Mouse (Mus musculus): ENCODE data around the gene Olfr628. TPM values are rescaled to one million over a fixed set of nuclear protein-coding genes. Genes with fewer than 3 reads are reported as not detected.
"Not testable (repeated sequence)": the region's sequence is repeated elsewhere in the genome, so short reads cannot be mapped to it uniquely, and the experiment has no call there.

The Olfr628 gene
- total and polyA plus RNA-seq, 3 experiments = not detected

DNA sequence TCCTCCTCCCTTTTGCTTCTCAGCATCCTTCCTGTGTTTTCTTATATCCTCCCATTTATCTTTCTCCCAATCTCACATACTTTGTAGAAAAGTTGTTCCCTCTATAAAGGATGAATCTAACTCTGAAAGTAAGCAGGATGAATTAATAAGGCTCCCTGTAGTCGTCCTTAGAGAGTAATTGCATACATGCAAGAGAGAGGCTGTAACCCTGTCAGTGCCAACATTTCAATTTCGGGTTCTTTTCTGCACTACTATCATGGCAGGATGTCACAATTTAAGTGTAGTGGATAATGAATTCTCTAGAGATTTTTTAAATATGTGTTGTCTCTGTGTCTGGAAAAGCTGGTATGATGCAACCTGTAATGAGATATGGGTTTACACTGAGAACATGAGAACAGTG lies 27.1 kb downstream of the Olfr628 start, which contains the start of gene Olfr630:
Gene Olfr630, minus strand, starts transcription at position 101 of the 400 bp plus-strand sequence.
- H3K27ac ChIP-seq (ENCODE audit: control insufficient read depth, low read depth, low read length) = no peak within 1 kb of the TSS
- TF ChIP-seq RCOR1 (IDR thresholded peaks at IDR 0.05; ENCODE audit: low read depth, low read length) (no peak), NRF1 (IDR thresholded peaks at IDR 0.05; ENCODE audit: insufficient read depth, low read depth, low read length, poor library complexity, severe bottlenecking) (no peak), ZKSCAN1 (IDR thresholded peaks at IDR 0.05; ENCODE audit: low read depth, low read length) (no peak), CTCF (IDR thresholded peaks at IDR 0.05 in 2 of 3, conservative IDR thresholded peaks at IDR 0.05 in 1 of 3; ENCODE audit: control insufficient read depth in 1 of 3, insufficient read depth in 1 of 3, low read depth in 2 of 3, low read length in 3 of 3, poor library complexity in 1 of 3, severe bottlenecking in 1 of 3) (no peak)
- no peak for DNase-seq (ENCODE audit: low read depth, low spot score)
- H3K79me2 ChIP-seq (ENCODE audit: control insufficient read depth, insufficient read depth, low read length, poor library complexity) = no peaks in the 10 kb centered on the region
- H3K27me3 ChIP-seq (ENCODE audit: control insufficient read depth in 1 of 2, insufficient read depth in 2 of 2, low read length in 2 of 2) = peaks cover 0 to 2% of the 10 kb centered on the region in 2 experiments; a peak in 1 of 4 replicates
- no peaks in the 10 kb centered on the region for H3K36me3 ChIP-seq (ENCODE audit: control insufficient read depth in 1 of 2, insufficient read depth in 2 of 2, low read length in 2 of 2)
- H3K4me1 ChIP-seq (ENCODE audit: control insufficient read depth in 1 of 2, insufficient read depth in 2 of 2, low read length in 2 of 2) = no peaks in the 10 kb centered on the region
- no peak within 1 kb of the TSS for H3K9ac ChIP-seq (ENCODE audit: control insufficient read depth, low read depth, low read length, poor library complexity, severe bottlenecking)
- H3K4me3 ChIP-seq (ENCODE audit: control insufficient read depth in 1 of 2, insufficient read depth in 1 of 2, low read depth in 2 of 2, low read length in 2 of 2) = no peak within 1 kb of the TSS
- no peaks in the 10 kb centered on the region for H3K9me3 ChIP-seq (replicated peaks; ENCODE audit: insufficient read depth, low read length)

DNA sequence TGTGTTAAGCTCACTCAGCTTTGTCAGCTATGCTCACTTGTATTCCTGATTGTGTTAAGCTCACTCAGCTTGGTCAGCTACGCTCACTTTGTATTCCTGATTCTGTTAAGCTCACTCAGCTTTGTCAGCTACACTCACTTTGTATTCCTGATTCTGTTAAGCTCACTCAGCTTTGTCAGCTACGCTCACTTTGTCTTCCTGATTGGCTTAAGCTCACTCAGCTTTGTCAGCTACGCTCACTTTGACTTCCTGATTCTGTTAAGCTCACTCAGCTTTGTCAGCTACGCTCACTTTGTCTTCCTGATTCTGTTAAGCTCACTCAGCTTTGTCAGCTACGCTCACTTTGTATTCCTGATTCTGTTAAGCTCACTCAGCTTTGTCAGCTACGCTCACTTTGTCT lies 32.0 kb downstream of the Olfr628 start:
- H3K9ac ChIP-seq (ENCODE audit: control insufficient read depth, low read depth, low read length, poor library complexity, severe bottlenecking); H3K4me3 ChIP-seq (ENCODE audit: control insufficient read depth in 1 of 2, insufficient read depth in 1 of 2, low read depth in 2 of 2, low read length in 2 of 2); H3K36me3 ChIP-seq (ENCODE audit: control insufficient read depth in 1 of 2, insufficient read depth in 2 of 2, low read length in 2 of 2); H3K9me3 ChIP-seq (replicated peaks; ENCODE audit: insufficient read depth, low read length); H3K27me3 ChIP-seq (ENCODE audit: control insufficient read depth in 1 of 2, insufficient read depth in 2 of 2, low read length in 2 of 2); H3K79me2 ChIP-seq (ENCODE audit: control insufficient read depth, insufficient read depth, low read length, poor library complexity); H3K27ac ChIP-seq (ENCODE audit: control insufficient read depth, low read depth, low read length); DNase-seq (ENCODE audit: low read depth, low spot score); H3K4me1 ChIP-seq (ENCODE audit: control insufficient read depth in 1 of 2, insufficient read depth in 2 of 2, low read length in 2 of 2): not testable (repeated sequence)

DNA sequence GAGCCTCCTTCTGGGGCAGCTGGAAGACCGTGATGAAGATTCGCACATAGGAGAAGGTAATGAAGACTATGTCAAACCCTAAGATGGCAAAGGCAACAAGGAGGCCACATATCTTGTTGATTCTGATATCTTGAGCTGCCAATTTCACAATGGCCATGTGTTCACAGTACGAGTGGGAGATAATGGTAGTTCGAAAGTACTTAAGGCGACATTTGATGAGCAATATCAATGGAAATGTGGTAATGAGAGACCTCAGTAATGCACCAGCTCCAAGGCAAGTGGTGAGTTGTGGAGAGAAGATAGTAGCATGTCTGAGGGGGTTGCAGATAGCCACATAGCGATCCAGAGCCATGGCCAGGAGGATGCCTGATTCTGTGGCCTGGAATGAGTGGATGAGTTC lies 37.5 kb downstream of the Olfr628 start:
- not testable (repeated sequence) for H3K9ac ChIP-seq (ENCODE audit: control insufficient read depth, low read depth, low read length, poor library complexity, severe bottlenecking); H3K4me3 ChIP-seq (ENCODE audit: control insufficient read depth in 1 of 2, insufficient read depth in 1 of 2, low read depth in 2 of 2, low read length in 2 of 2); H3K27me3 ChIP-seq (ENCODE audit: control insufficient read depth in 1 of 2, insufficient read depth in 2 of 2, low read length in 2 of 2); H3K36me3 ChIP-seq (ENCODE audit: control insufficient read depth in 1 of 2, insufficient read depth in 2 of 2, low read length in 2 of 2); H3K4me1 ChIP-seq (ENCODE audit: control insufficient read depth in 1 of 2, insufficient read depth in 2 of 2, low read length in 2 of 2); DNase-seq (ENCODE audit: low read depth, low spot score); H3K27ac ChIP-seq (ENCODE audit: control insufficient read depth, low read depth, low read length); H3K79me2 ChIP-seq (ENCODE audit: control insufficient read depth, insufficient read depth, low read length, poor library complexity); H3K9me3 ChIP-seq (replicated peaks; ENCODE audit: insufficient read depth, low read length)

DNA sequence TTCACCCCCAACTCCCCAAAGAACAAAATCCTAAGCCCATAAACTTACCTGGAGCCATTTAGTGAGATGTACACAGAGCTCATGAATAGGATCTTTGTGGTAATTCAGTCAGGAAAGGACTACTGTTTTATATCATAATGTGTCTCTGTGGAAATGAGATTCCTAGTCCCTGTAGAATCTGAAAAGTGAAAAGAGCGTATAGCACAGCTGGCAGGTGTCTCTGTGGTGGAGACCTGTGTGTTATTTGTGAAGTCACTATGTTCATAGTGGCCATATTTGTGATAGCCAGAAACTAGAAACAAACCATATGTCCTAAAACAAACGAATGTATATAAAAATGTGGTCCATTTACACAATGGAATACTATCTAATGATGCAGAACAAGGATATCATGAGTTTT lies 41.3 kb downstream of the Olfr628 start, which contains the start of gene Olfr69:
Gene Olfr69, minus strand, starts transcription at position 101 of the 400 bp plus-strand sequence.
- Histone ChIP-seq H3K4me3 (ENCODE audit: control insufficient read depth in 1 of 2, insufficient read depth in 1 of 2, low read depth in 2 of 2, low read length in 2 of 2) (no peak within 1 kb of the TSS), H3K27me3 (ENCODE audit: control insufficient read depth in 1 of 2, insufficient read depth in 2 of 2, low read length in 2 of 2) (peaks cover 0 to 8% of the 10 kb centered on the region in 2 experiments; a peak in 3 of 4 replicates), H3K9ac (ENCODE audit: control insufficient read depth, low read depth, low read length, poor library complexity, severe bottlenecking) (no peak within 1 kb of the TSS), H3K79me2 (ENCODE audit: control insufficient read depth, insufficient read depth, low read length, poor library complexity) (no peaks in the 10 kb centered on the region), H3K36me3 (ENCODE audit: control insufficient read depth in 1 of 2, insufficient read depth in 2 of 2, low read length in 2 of 2) (no peaks in the 10 kb centered on the region), H3K4me1 (ENCODE audit: control insufficient read depth in 1 of 2, insufficient read depth in 2 of 2, low read length in 2 of 2) (no peaks in the 10 kb centered on the region), H3K27ac (ENCODE audit: control insufficient read depth, low read depth, low read length) (no peak within 1 kb of the TSS), H3K9me3 (replicated peaks; ENCODE audit: insufficient read depth, low read length) (no peaks in the 10 kb centered on the region)
- DNase-seq (ENCODE audit: low read depth, low spot score) = no peak
- no peak for TF ChIP-seq RAD21 (IDR thresholded peaks at IDR 0.05; ENCODE audit: low read depth, low read length)
- TF ChIP-seq TBP (IDR thresholded peaks at IDR 0.05; ENCODE audit: low read depth, low read length) = no peak
- TF ChIP-seq SMC3 (IDR thresholded peaks at IDR 0.05; ENCODE audit: low read depth, low read length) = no peak
- no peak for TF ChIP-seq SIN3A (IDR thresholded peaks at IDR 0.05; ENCODE audit: low read length)
- no peak for TF ChIP-seq CHD1 (IDR thresholded peaks at IDR 0.05; ENCODE audit: low read depth, low read length)
- TF ChIP-seq MAZ (IDR thresholded peaks at IDR 0.05; ENCODE audit: low read depth, low read length) = no peak
- TF ChIP-seq RCOR1 (IDR thresholded peaks at IDR 0.05; ENCODE audit: low read depth, low read length) = no peak
- TF ChIP-seq ZNF384 (IDR thresholded peaks at IDR 0.05; ENCODE audit: low read depth, low read length) = no peak

DNA sequence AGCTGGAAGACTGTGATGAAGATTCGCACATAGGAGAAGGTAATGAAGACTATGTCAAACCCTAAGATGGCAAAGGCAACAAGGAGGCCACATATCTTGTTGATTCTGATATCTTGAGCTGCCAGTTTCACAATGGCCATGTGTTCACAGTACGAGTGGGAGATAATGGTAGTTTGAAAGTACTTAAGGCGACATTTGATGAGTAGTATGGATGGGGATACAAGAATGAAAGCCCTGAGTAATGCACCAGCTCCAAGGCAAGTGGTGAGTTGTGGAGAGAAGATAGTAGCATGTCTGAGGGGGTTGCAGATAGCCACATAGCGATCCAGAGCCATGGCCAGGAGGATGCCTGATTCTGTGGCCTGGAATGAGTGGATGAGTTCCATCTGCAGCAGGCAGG lies 47.5 kb downstream of the Olfr628 start:
- H3K4me3 ChIP-seq (ENCODE audit: control insufficient read depth in 1 of 2, insufficient read depth in 1 of 2, low read depth in 2 of 2, low read length in 2 of 2); H3K36me3 ChIP-seq (ENCODE audit: control insufficient read depth in 1 of 2, insufficient read depth in 2 of 2, low read length in 2 of 2); H3K27me3 ChIP-seq (ENCODE audit: control insufficient read depth in 1 of 2, insufficient read depth in 2 of 2, low read length in 2 of 2); H3K9me3 ChIP-seq (replicated peaks; ENCODE audit: insufficient read depth, low read length); H3K27ac ChIP-seq (ENCODE audit: control insufficient read depth, low read depth, low read length); DNase-seq (ENCODE audit: low read depth, low spot score); H3K79me2 ChIP-seq (ENCODE audit: control insufficient read depth, insufficient read depth, low read length, poor library complexity); H3K4me1 ChIP-seq (ENCODE audit: control insufficient read depth in 1 of 2, insufficient read depth in 2 of 2, low read length in 2 of 2); H3K9ac ChIP-seq (ENCODE audit: control insufficient read depth, low read depth, low read length, poor library complexity, severe bottlenecking): not testable (repeated sequence)
